Mouse (Mus musculus) megakaryocyte, embryonic 14.5 days (primary cell): ENCODE data around the gene Wdr95.

ENCODE experiments used
- FLI1 ChIP-seq: IDR thresholded peaks from 2 replicates; pipeline ENCODE4 v1.6.1; 2012; ENCODE audit warnings: low read length, inconsistent platforms, mixed read lengths
- GATA1 ChIP-seq: IDR thresholded peaks from 3 replicates; pipeline ENCODE4 v1.6.1; 2012; ENCODE audit warnings: mixed read lengths, low read length, inconsistent platforms, borderline replicate concordance

- TF ChIP-seq GATA1 = no peak
- TF ChIP-seq FLI1 = no peak
These were observed 43.0 kb upstream of the Wdr95 start for GRCm38 (mm10) chr5:149485447-149485846.
